Comparison of ENCODE assay signal across 18 mouse cellular contexts in genomic region chr3:85880068-85880467, GRCm38 (mm10). TPM values are rescaled to one million over a fixed set of nuclear protein-coding genes. Genes with fewer than 3 reads are reported as not detected.
"Had no signal": no experiment of that assay in that cellular context is flagged by ENCODE, and none has a peak within 500 bp of the region (broad histone marks: within the 10 kb centered on the region; RNA-seq: fewer than 3 reads in every experiment).

No protein-coding gene starts in this region.

- ATAC-seq: midbrain, embryonic 13.5 days; midbrain, embryonic 16.5 days had no signal

- H3K4me1 ChIP-seq: midbrain, embryonic 10.5 days; midbrain, embryonic 13.5 days; neural tube, embryonic 13.5 days; neural tube, embryonic 15.5 days had no signal

- H3K27ac ChIP-seq: liver, embryonic 12.5 days; liver, embryonic 14.5 days; midbrain, embryonic 10.5 days; midbrain, embryonic 13.5 days; neural tube, embryonic 13.5 days; neural tube, embryonic 15.5 days had no signal

- H3K4me2 ChIP-seq: liver, embryonic 12.5 days; lung, embryonic 14.5 days; midbrain, embryonic 13.5 days; neural tube, embryonic 13.5 days; neural tube, embryonic 15.5 days had no signal

- H3K4me3 ChIP-seq: liver, embryonic 12.5 days; midbrain, embryonic 10.5 days; midbrain, embryonic 13.5 days; myocyte; neural tube, embryonic 13.5 days; neural tube, embryonic 15.5 days had no signal

- H3K9ac ChIP-seq: liver, embryonic 12.5 days; liver, embryonic 14.5 days; lung, embryonic 14.5 days; midbrain, embryonic 13.5 days; neural tube, embryonic 13.5 days; neural tube, embryonic 15.5 days had no signal

- H3K9me3 ChIP-seq: liver, embryonic 12.5 days; midbrain, embryonic 10.5 days; midbrain, embryonic 13.5 days; neural tube, embryonic 13.5 days; neural tube, embryonic 15.5 days had no signal

- H3K36me3 ChIP-seq: liver, embryonic 12.5 days; midbrain, embryonic 10.5 days; midbrain, embryonic 13.5 days; neural tube, embryonic 13.5 days; neural tube, embryonic 15.5 days had no signal

- DNase-seq: retina, postnatal 1 day; right cerebral cortex, adult 18-20 months; right cerebral cortex, postnatal 25 days; right cerebral cortex, postnatal 4 days; thymus, adult 18-20 months; thymus, postnatal 14 days; thymus, postnatal 36 days had no signal

RNA-seq across cellular contexts. Expression of gene Glt28d2, which starts 7.2 kb away (rescaled TPM):
- total RNA-seq: megakaryocyte, adult 5-6 weeks had no signal
- polyA plus RNA-seq: midbrain, embryonic 10.5 days; midbrain, embryonic 13.5 days had no signal

RNA-seq across cellular contexts. Expression of gene Gm37240, which starts 7.2 kb away (rescaled TPM):
- total RNA-seq: megakaryocyte-erythroid progenitor cell, adult 5-6 weeks had no signal
- polyA plus RNA-seq: neural tube, embryonic 13.5 days had no signal
